Mouse (Mus musculus): ENCODE data around the gene Pgghg. TPM values are rescaled to one million over a fixed set of nuclear protein-coding genes. Genes with fewer than 3 reads are reported as not detected.

Pgghg gene
- polyA plus RNA-seq, 2 experiments from 2014 or later = 15.2 to 15.6 TPM

DNA sequence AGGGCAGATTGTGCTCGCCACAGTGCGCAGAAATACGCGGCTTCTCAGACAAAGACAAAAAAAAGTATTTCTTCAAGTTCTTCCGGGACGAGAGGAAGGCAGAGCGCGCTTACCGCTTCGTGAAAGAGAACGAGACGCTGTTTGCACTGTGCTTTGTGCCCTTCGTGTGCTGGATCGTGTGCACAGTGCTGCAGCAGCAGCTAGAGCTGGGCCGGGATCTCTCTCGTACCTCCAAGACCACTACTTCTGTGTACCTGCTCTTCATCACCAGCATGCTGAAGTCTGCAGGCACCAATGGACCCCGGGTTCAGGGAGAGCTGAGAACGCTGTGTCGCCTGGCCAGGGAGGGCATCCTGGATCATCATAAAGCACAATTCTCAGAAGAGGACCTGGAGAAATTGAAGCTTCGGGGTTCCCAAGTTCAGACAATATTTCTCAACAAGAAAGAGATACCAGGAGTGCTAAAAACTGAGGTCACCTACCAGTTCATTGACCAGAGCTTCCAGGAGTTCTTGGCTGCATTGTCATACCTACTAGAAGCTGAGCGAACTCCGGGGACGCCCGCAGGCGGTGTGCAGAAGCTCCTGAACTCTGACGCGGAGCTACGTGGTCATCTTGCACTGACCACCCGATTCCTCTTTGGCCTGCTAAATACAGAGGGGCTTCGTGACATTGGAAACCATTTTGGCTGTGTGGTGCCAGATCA lies 18.0 kb upstream of the Pgghg start:
- ATAC-seq = no peak

DNA sequence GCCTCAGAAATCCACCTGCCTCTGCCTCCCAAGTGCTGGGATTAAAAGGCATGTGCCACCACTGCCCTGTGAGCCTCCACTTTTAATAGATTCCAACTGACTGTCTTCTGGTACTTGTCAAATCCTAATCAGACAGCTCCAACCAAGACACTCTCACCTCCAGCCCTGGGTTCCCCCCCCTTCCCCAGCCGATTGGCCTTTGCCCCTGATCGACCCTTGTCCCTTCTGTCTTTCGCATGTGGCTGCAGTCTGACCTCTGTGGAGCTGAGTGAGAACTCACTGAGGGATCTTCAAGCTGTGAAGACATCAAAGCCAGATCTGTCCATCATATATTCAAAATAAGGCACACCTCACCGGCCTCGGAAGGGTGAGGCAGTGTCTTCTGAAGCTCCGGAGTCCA lies 14.0 kb upstream of the Pgghg start:
- ATAC-seq = no peak

DNA sequence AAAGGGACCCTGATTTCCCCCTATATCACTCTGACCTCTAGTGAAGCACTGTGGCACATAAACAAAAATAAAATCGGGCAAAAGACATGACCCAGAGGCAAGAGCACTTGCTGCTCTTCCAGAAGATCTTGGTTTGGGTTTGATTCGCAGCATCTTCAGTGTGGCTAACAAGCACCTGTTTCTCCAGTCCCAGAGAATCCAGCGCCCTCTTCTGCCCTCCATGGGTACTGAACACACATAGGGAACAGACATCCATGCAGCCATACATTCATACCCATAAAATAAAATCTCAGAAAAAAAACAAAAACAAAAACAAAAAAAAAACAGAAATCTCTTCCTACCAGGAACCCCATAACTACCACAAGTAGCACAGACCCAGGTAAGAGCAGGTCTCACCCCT lies 2.8 kb upstream of the Pgghg start:
- ATAC-seq = no peak

GRCm38 (mm10) chr7:140938896-140939295 lies 2.3 kb upstream of the Pgghg start:
- no peak for ATAC-seq

GRCm38 (mm10) chr7:140939669-140940171 lies 1.5 kb upstream of the Pgghg start:
- ATAC-seq = no peak

GRCm38 (mm10) chr7:140942341-140942740 lies 1.1 kb downstream of the Pgghg start:
- no peak for ATAC-seq

DNA sequence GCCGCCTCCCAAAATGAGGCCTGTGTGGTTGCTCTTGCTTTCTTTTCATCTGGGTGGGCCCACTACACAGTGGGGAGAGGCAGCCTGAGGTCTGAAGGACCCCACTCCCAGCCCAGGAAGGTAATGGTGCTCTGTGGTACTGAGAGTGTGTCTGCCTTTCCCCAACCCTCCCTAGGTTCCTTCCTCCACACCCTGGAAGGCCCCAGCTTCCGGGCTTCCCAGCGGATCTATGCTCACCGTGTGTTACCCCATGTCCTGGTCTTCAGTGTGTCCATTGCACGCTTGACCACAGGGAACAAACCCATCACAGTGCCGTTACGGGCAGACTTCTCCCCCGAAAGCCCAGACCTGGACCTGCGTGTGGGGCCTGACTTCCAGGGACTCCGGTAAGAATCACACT lies 1.6 kb downstream of the Pgghg start:
- ATAC-seq = no peak

- no peak for ATAC-seq
Observed at GRCm38 (mm10) chr7:140943356-140943755, 2.2 kb downstream of the Pgghg start.

DNA sequence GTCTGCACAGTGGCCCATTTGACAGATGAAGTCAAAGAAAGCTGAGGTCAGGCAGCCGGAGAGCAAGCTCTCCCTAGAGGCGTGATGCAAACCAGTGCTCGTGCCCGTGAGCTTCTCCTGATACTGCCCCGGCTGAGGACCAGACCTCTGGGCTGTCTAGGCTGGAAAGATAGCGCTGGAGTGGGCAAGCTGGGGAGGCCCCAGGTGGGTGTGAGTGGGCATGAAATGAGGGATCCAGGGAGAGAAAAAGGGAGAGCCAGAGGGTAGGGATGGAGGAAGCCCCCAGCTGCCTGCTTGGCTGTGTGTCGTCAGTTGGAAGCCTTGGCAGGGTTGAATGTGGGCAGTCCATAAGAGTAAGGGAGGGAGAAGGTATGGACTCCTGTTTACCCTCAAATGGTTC lies 3.0 kb downstream of the Pgghg start:
- no peak for ATAC-seq

DNA sequence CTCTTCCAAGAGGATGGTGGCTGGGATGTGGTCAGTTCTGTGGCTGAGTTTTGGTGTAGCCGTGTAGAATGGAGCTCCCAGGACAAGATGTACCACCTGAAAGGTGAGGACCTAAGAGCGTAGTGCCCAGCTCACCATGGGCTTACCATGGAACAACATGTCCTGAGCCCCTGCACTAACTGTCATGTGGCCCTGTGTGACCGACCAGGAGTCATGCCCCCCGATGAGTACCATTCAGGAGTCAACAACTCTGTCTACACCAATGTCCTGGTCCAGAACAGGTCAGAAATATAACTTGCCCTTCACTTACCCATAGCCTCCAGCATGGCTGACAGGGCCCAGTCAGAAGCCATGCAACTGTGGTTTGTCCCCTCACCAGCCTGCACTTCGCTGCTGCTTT lies 4.1 kb downstream of the Pgghg start:
- no peak for ATAC-seq

DNA sequence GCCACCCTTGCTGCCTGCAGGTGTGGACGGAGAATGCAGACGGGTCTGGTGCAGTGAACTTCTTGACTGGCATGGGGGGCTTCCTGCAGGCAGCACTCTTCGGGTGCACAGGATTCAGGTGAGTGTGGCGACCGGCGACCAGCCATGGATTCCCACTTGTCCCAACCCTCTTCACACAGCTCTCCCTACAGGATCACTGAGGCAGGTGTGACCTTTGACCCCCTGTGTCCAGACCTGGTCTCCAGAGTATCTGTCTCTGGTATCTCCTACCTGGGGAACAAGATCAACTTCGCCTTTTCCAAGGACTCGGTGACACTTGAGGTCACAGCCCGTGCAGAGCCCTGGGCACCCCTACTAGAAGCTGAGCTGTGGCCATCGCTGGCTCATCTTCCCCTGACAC lies 5.1 kb downstream of the Pgghg start:
- no peak for ATAC-seq

DNA sequence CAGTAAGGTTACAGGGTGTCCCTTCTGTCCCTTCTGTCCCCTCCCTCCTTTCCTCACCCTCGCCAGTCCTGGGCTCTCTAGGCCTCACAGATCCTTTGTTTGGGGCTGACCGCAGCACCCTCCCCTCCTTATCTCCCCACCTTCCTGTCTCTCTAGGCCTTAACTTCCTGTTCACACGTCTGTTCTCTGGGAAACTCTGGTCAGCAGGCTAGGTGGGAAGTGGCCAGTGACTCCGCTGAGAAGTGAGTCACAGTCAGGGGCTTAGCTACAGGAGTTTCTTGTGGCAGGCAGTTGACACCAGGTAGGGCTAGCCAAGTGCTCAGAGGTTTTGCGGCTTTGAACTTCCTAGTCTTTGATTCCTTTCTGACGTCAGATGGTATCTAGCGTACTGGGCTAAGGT lies 5.8 kb downstream of the Pgghg start:
- peak; percentile 84 for ATAC-seq

- ATAC-seq = no peak
Observed at GRCm38 (mm10) chr7:140948161-140948560, 7.0 kb downstream of the Pgghg start.

DNA sequence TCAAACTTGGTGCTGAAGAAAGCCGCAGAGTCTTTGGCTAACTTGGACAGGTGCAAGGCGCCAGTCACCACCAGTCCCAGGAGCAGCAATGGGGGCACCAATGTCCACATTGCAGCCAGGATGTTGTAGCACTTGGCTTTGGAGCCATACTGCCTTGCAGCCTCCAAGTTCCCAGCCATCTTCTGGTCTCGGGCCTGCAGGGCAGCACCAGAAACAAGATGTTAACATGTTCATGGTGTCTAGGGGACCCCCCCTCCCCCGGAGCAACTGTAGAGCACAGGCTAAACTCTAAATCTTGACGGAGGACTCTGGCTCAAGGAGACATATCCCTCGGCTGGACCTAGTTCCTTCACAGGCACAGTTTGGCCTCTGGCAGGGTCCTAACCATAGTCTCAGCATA lies 8.1 kb downstream of the Pgghg start:
- no peak for ATAC-seq

DNA sequence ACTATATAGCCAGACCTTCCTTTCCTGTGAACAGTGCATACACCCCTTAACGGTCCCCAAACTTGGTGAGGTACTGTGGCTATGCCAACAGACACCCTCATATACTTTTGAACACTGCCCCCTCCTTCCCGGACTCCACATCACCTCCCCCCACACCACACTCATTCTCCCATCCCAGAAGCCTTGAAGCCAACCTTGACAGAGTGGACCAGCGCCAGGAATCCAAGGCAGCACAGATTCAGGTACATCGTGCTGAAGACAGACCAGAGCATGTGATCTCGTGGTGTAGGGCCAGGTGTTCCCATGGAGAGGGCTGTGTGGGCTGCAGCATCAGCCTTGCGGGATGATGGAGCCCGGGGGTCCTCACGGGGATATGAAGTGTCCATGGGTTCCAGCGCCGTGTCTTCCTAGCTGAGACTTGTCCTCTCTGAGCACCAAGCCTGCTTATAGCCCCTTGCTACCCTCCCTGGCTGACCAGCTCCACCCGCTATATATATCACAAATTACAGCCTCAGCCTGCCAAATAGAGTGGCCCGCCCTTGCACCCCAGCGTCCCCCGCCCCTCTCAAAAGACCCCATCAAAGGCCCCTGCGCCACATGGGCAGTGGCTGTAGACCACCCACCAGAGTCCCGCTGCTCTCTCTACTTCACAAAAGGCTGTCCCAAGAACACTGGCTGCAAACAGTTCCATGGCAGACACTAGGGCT lies 8.8 kb downstream of the Pgghg start, which contains the start of gene Ifitm5:
Gene Ifitm5, minus strand, starts transcription at position 468 of the 707 bp plus-strand sequence.
- no peak for ATAC-seq

- ATAC-seq = no peak
Observed at GRCm38 (mm10) chr7:140951051-140951450, 9.9 kb downstream of the Pgghg start.

DNA sequence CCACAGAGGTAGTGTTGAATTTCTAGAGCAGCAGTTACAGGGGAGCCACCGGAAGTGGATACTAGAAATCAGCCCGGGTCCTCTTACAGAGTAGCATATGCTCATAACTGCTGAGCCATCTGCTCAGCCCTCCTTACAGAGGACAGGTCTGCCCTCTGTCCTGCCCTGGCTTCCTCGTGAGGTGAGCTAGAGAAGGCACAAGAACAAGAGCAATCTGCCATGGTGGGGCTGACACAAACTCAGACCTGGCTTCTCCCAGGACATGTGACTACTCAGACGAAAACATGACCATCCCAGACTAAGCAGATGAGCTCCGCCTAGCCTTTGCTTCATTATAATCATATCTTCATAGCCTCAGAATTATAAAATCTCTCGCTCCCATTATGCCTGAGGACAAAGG lies 10.6 kb downstream of the Pgghg start:
- ATAC-seq = no peak

DNA sequence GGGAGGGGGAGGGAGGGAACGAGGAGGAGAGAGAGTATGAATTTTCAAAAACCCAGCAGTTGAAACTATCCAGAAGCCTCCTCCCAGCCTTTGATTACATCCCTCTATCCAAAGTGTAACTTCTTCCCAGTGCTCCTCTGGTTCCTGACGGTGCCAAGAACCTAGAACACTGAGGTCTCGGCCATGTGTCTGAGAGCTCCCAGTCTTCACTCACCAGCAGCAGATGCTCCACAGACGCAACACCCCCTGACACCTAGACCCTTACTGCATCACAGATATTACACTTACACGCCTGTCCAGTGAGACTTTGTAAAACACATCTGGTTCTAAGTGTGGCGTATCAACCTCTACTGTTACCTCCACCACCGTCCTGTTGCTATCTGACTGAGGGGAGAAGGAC lies 11.2 kb downstream of the Pgghg start:
- no peak for ATAC-seq

DNA sequence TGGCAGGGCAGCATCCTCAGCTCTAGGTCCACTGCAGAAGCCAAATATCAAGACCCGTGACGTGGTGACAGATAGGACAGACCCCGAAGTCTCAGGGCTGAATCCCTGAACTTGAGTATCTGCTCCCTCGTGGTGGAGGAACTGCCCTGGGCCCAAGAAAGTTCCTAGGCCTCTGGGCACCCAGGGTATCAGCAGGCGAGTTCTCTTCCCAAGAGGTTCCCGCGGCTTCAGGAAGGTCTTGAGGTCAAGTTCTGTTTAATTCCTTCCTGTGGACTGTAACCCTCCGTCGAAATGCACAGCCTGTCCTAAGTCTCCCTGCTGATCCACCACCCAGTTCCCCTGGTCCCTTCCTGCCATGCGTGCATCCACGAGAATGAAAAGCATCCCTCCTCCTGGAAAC lies 11.9 kb downstream of the Pgghg start:
- no peak for ATAC-seq

- no peak for ATAC-seq
Observed at GRCm38 (mm10) chr7:140953800-140954732, 12.9 kb downstream of the Pgghg start.

DNA sequence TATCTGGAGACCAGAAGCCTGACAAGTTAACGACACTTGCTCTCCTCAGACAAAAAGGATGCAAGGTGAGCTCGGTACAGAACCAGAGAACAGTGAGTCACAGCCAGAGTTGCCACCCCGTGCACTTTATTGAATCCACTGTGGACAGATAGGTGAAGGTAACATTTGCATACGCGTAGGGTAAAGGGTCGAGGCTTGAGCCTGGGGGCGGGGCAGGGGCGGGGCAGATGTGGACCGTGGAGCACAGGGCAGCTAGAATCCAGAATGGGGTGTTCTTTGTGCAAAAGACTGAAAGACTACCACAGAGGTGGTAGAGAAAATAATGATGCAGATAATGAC lies 13.5 kb downstream of the Pgghg start:
- ATAC-seq = peak; percentile 21

- ATAC-seq = peak; percentile 21
Observed at GRCm38 (mm10) chr7:140955342-140955741, 14.2 kb downstream of the Pgghg start.

All from activated CD4-positive, CD25-positive, alpha-beta regulatory T cell, adult 4 months (primary cell).